Mouse (Mus musculus) retina, postnatal 1 day (tissue): ENCODE data around the gene Mrpl54.

ENCODE experiments used
- DNase-seq: peaks from one replicate; pipeline ENCODE4 v3.0.0-alpha.2; 2012

Mrpl54 gene

GRCm38 (mm10) chr10:81266211-81267105, at the start of gene Mrpl54, which contains the start of gene Apba3:
Gene Mrpl54, minus strand, starts transcription at chr10:81266934.
Gene Apba3, plus strand, starts transcription at chr10:81266960.
- DNase-seq: peak; percentile 96

DNA sequence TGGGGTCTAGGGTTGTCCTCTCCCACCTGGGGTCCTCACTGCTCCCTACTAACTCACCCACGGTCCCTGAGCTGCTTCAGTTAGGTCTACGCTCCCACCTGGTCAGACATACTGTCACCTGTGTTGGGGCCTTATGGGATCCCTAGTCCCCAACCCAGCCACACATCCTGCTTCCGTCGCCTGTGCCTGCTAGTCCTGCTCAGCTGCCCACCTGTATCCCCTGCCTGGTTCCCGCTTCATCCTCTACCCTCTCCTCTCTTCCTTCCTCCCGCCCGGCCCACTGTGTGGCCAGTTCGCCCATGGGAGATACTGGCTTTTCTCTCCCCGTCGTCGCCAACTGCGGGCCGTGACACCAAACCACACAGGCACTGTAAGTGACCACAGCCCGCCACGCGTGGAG, 48.9 kb upstream of the Mrpl54 start:
- DNase-seq: no peak

DNA sequence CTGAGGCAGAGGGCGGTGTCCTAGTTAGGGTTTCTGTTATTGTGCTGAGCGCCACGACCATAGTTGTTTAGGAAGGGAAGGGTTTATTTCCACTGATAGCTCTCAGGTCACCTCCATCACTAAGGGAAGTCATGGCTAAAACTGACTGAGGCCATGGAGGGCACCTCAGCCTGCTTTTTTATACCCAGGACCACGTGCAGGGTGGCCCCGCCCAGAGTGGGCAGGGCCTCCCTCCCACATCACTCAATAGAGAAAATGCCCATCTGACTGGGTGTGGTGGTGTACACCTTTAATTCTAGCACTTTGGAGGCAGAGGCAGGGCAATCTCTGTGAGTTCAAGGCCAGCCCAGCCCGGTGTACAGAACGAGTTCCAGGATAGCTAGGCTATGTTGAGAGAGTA, 47.5 kb upstream of the Mrpl54 start:
- no peak for DNase-seq

DNA sequence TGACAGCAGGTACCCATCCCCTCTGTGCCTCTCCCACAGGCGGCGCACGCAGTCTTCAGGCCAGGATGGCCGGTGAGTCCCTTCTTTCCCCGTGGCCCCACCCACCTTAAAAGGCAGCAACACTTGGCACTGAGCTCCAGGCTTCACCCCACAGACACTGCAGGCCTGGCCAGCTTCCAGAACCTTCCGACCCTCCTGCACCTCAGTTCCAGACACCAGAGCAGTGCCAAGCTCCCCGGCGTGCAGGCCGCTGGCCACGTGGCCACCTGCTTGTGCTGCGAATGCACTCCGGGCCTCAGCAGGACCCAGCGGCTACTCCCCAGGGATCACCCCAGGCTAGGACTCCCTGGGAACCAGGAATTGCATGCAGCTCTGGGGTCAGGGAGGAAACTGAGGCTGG, 46.8 kb upstream of the Mrpl54 start:
- DNase-seq: no peak

DNA sequence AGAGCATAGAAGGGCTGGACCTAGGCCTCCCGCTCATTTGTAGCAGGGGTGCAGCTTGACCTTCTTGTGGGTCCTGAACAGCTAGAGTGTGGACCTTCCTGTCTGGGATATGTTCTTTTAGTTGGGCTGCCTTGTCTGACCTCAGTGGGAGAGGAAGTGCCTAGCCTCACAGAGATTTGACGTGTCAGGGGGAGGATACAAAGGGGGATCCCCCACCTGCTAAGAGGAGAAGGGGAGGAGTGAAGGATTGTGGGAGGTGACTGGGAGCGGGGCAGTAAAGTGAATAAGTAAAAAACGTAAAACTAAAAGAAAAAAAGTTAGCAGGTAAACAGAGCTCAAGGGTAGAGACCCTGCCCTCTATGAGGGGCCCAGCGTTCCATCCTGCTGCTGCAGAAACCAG, 42.8 kb upstream of the Mrpl54 start:
- DNase-seq: no peak

- no peak for DNase-seq
Observed at GRCm38 (mm10) chr10:81306837-81307682, 40.3 kb upstream of the Mrpl54 start.

DNA sequence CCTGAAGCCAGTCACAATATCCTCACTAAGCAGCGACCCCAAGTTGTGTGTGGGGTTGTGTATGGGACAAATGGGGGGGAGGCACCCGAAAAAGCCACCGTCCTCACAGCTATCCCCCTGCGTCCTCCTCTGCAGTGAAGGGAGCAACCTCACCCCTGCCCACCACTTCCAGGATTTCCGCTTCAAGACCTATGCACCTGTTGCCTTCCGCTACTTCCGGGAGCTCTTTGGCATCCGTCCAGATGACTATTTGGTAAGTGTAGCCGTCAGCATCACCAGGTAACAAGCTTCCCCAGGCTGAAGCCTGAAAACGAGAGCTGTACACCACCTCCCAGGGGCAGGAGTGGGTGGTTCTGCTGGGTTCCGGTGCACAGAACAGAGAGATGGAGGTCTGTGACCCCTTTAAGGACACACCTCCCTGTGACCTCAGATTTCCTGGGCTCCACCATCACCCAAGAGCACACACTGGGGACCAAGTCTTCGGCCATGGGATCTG, 39.5 kb upstream of the Mrpl54 start:
- DNase-seq: no peak

- no peak for DNase-seq
Observed at GRCm38 (mm10) chr10:81305663-81306062, 38.9 kb upstream of the Mrpl54 start.

- DNase-seq: peak; percentile 76
Observed at GRCm38 (mm10) chr10:81304597-81305238, 38.0 kb upstream of the Mrpl54 start.

- no peak for DNase-seq
Observed at GRCm38 (mm10) chr10:81303761-81304160, 37.0 kb upstream of the Mrpl54 start.

DNA sequence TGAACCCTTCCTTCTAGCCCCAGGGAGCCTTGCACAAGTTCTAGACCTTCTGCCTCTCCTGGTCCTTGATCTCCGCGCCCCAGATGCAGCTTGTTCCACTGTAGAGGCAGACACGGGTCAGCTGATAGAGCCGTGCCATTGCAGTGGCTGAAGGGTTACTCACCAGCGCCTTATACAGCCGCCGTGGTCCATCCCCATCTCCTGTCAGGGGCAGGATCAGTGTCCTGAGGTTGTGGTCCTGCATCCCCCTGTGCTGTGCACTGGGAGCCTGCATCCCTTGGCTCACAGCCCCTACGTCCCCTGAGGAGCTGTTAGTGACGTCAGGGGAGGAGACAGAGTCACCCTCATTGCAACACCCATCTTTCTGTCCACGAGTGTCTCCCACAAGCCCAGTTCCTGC, 36.5 kb upstream of the Mrpl54 start:
- no peak for DNase-seq

DNA sequence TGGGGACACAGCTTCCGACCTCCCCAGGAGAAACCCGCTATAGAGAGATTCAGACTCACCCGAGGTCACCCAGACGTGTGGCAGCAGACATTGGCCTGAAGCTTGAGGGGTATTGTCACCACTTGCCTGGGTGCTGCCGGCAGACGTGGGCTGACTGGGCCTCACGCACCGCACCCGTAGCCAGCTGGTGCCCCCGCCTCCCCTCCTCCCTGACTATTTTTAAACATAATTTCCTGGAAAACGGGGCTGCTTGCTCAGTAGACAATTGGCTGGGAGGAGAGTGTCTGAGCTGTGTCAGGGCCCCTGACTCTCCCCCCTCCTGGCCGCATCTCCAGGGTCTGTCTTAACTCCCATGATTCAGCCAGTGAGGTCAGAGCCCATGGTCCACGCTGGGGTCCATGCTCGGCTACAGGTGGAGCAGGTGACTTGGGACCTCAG, 36.1 kb upstream of the Mrpl54 start:
- no peak for DNase-seq

DNA sequence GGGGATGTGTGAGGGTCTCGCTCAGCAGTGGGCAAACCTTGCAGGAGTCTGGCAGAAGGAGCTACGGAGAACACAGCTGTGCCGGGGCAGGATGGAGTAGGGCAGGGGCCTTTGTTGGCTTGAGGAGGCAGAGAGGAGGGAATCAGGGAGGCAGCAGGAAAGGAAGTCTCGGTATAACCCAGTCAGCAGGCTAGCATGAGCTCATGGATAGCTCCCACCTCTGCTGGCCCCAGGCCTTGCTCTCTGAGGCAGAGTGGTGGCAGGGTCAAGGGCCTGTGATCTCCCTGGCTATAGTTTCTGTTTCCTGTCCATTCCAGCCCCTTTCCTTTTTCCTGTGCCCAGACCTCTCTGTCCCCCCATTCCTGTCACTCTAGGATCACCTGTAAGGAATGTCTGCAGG, 35.6 kb upstream of the Mrpl54 start:
- no peak for DNase-seq

DNA sequence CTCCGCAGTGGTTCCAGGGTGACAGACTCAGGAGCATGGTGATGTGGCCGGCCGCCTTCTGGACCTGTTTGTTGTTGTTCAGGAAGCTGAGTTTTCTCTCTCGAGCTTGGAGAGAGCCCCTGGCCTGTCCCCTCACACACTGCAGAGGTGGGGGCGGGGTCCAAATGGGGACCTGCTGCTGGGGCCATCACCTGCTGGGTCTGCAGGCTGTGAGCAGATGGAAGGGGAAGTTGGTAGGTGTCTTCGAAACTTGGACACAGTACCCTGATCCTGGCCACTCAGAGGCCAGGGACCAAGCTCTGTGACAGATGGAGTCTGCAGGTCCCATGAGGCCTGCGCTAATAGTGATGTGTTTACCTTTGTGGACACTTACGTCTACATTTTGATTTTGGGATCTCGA, 34.6 kb upstream of the Mrpl54 start:
- no peak for DNase-seq

- no peak for DNase-seq
Observed at GRCm38 (mm10) chr10:81300352-81300907, 33.7 kb upstream of the Mrpl54 start.

DNA sequence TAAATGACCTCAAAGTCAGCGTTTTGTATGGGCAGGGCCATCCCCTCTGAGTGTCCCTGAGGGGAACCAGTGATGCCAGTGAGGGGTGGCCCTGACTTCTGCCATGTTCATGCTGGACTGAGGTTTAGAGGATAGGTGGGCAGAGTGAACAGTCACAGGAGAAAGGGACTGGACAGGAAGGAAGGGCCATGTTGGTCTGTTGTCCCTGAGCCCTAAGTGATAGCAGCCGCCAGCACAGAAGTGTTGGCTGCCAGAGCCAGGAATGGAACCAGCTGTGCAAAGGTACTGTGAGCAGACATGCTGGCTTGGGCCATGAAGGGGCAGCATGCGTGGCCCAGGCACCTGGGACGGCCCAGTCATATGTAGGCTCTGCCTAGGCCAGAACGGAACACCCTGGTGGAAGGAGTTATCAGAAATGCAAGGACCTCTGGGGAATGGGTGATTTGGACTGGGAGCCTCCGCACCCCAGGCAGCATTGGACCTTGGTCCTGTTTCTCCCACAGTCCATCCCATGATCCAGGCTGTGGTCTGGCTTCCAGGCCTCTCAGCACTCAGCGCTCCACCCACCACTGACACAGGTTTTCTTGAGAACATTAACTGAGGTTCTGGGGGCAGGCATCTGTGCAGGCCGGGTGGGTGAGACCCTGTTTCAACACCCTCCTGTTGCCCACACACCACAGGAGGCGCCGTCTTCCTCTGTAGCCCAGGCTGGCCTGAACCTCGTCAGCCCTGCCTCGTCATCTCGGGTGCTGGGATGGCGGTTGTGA, 33.0 kb upstream of the Mrpl54 start:
- DNase-seq: no peak

- DNase-seq: no peak
Observed at GRCm38 (mm10) chr10:81298369-81299100, 31.8 kb upstream of the Mrpl54 start.

DNA sequence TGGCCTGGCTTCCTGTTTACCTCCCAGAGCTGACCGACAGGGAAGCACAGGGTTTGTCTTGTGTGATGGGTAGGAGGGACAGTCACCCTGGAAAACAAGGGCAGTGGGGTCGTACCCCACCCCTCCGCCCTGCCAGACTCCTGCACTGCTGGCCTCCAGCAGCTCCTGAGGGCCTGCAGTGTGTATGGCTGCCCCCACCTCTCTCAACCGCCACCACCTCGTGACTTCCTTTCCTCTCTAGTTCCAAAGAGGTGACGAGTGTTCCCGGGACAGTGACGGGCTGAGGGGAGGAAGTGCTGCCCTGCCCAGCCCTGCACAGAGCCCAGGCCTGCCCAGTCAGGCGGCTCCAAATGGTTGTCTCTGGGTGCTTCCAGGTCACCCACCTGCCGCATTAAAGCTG, 31.1 kb upstream of the Mrpl54 start:
- no peak for DNase-seq

DNA sequence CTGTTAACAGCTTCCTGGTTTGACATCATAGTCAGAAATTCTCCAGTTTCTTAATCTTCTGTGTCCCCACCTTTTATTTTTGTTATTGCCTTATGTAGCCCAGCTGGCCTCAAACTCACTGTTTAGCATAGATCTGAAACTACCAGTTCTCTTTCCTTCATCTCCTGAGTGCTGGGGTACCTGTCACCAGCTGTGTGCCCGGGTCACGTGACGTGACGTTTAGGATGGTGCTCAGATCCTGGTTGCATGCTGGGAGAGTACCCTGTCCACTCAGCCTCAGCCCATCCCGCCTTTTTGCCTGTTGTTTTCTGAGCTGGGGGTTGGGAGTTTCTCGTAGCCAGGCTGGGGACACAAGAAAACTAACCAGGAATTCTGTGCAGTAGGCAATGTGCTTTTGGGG, 30.5 kb upstream of the Mrpl54 start:
- DNase-seq: no peak

- no peak for DNase-seq
Observed at GRCm38 (mm10) chr10:81295185-81295584, 28.5 kb upstream of the Mrpl54 start.

GRCm38 (mm10) chr10:81294442-81294841, 27.7 kb upstream of the Mrpl54 start:
- DNase-seq: no peak
